Mouse (Mus musculus) splenic B cell, adult 2 months (primary cell): ENCODE measurements around the gene Ghrh.

Experiments
- DNase-seq: peaks from one replicate; pipeline ENCODE4 v3.0.0-alpha.2; 2011; ENCODE audit warnings: low read depth, low spot score
- H3K27me3 ChIP-seq: 2 replicates; pipeline ENCODE4 v1.6.1; 2012; ENCODE audit warnings: mild to moderate bottlenecking, low read length, moderate library complexity, mixed read lengths; ENCODE audit not compliant: control insufficient read depth, poor library complexity, insufficient read depth, severe bottlenecking
- H3K36me3 ChIP-seq: 2 replicates; pipeline ENCODE4 v1.6.1; 2012; ENCODE audit warnings: mild to moderate bottlenecking, low read length, moderate library complexity, mixed read lengths; ENCODE audit not compliant: control insufficient read depth, poor library complexity, insufficient read depth, severe bottlenecking

Gene Ghrh

DNA sequence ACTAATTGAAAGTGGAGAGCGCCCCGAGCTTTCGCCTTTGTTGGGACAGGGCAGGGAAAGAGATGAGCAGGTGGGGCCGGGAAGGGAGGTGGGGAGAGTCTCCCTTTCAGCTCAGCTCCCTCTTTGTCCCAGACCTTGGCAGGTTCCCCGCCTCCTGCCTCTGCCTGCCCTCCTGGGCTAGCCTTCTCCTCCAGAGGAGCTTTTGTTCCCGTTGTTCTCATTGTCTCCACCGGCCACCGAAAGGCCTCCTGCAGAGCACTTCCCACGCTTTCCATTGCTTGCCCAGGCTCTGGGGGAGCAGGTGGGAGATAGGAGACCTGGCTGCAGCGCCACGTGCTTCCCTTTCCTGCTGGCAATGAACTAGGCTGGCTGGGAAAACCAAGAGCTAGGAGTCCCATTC, 18.7 kb downstream of the Ghrh start:
- no peaks in the 10 kb centered on the region for H3K27me3 ChIP-seq
- 0 out of 2 replicates have a peak, but pooled peaks cover 7% of the 10 kb centered on the region for H3K36me3 ChIP-seq
- DNase-seq = no peak

DNA sequence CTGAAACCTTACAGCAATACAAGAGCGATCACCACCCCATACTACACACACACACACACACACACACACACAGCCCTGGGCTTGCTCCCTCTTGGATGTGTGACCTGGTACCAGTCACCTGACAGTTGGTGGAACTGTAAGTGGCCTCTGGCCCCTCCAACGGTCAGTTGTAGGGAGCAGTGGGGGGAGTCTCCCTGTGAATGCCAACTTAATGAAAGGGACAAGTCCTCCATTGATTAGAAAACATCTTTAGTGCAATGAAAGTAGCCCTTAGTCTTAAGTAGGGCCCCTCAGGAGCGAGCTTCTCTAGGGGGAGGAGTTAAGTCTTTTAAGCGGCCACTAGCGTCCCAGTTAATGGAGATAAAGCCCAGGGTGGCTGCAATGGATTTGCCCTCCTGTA, 19.2 kb downstream of the Ghrh start:
- Histone ChIP-seq H3K27me3 (no peaks in the 10 kb centered on the region), H3K36me3 (0 out of 2 replicates have a peak, but pooled peaks cover 7% of the 10 kb centered on the region)
- no peak for DNase-seq

DNA sequence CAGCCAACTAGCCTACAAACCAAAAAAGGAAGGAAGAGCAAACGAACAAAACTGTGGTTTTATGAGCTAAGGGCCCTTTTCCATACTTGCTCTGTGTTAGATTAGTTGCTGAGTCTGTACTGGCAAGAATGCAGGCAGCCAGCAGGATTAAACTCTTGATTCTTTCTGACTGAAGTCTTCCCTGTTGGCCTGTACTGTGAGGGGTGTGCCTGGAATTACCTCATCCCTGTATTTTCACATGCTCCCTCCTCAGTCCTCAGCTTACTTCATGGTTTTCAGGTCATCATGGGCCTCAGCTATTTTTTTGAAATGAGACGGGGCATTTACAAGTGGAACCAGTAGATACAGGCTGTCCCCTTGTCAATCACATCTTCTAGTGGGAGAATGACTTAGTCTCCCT, 22.1 kb downstream of the Ghrh start:
- peaks cover 18% of the 10 kb centered on the region for H3K36me3 ChIP-seq
- DNase-seq = no peak
- no peaks in the 10 kb centered on the region for H3K27me3 ChIP-seq

DNA sequence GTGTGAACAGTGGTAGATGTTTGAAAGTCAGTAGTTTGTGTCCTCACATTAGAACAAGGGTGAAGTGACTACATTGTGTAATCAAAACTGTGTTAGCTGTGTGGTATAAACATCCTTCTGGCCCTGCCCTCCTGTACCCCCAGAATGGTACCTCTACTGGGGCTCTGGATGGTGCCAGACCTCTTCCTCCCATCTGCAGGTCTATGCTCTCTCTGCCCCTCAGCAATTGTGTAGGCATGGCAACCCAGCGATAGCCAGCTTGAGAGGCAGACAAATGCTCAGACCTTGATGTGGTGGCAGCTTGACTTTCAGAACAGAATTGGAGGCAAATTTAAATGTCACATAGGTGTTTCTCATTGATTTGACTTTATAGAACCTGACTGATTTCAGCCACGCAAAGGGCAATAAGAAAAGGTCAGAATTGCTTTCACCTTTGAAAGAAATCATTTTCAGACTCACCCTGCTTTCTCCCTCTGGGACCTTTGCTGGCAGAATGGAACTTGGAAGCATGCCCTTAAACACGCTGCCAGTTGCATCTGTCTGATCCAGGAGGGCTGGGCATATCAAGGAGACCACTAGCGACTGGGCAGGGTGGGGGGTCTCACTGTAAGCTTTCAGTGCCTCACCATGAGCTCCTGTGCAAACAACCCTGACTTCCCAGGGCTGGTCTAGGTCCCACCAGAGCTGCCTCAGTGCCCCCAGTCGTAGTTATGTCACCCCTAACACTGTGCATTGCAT, 25.1 kb downstream of the Ghrh start:
- no peak for DNase-seq
- Histone ChIP-seq H3K36me3 (peaks cover 27% of the 10 kb centered on the region), H3K27me3 (no peaks in the 10 kb centered on the region)

DNA sequence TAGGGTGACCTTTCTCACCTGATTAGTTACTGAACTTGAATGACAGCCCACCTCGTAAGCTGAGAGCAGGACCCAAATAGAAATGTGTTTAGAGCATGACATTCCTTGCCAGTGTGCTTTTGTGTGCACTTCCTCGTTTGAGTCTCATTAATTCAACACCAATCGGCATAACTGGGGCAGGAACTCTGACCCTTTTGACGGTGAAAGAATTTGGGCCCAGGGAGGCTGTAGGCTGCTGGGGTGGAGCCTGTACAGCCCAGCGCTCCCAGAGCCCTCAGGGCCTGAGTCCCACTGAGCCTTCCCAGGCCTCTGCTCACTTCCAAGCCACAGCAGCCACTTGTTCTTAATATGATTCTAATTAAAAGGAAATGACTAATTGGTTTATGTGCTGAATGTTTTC, 26.4 kb downstream of the Ghrh start:
- peaks cover 23% of the 10 kb centered on the region for H3K36me3 ChIP-seq
- DNase-seq = no peak
- H3K27me3 ChIP-seq = no peaks in the 10 kb centered on the region

DNA sequence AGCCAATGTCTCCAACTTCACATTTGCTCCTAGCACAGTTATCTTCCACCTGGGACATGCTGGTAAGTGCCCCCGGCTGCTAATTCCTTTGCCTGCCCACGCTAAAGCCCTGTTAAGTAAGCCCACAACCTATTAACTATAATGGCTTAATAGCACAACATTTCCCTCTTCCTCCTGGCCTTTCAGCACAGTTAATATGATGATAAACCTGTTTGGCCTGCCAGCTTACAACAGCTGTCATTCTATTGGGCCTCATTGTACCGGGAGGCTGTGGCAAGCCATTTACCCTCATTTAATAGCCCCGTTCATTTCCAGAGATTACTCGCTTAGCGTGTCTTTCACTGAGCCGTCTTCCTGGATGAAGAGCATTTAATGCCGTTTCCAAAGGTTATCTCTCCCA, 27.2 kb downstream of the Ghrh start:
- no peak for DNase-seq
- Histone ChIP-seq H3K27me3 (no peaks in the 10 kb centered on the region), H3K36me3 (peaks cover 23% of the 10 kb centered on the region)

DNA sequence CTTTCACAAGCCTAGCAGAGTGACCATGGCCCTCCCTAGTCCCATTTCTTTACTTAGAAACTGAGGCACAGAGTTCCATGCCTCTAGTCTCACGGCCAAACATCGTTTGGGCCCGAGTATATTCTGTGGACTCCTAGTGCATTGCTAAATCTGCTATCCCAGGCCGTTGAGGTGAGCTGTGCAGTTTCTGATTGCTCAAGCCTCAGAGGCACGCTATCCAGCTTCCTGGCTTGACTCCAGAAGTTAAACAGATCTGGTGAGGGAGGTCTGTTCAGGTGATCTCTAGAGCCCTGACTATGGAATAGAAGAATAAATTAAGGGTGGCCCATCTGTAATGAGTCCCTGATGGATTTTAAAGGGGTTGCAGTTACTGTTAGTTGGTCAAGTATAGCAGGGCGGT, 30.1 kb downstream of the Ghrh start:
- H3K27me3 ChIP-seq = no peaks in the 10 kb centered on the region
- DNase-seq = no peak
- H3K36me3 ChIP-seq = peaks cover 19% of the 10 kb centered on the region

DNA sequence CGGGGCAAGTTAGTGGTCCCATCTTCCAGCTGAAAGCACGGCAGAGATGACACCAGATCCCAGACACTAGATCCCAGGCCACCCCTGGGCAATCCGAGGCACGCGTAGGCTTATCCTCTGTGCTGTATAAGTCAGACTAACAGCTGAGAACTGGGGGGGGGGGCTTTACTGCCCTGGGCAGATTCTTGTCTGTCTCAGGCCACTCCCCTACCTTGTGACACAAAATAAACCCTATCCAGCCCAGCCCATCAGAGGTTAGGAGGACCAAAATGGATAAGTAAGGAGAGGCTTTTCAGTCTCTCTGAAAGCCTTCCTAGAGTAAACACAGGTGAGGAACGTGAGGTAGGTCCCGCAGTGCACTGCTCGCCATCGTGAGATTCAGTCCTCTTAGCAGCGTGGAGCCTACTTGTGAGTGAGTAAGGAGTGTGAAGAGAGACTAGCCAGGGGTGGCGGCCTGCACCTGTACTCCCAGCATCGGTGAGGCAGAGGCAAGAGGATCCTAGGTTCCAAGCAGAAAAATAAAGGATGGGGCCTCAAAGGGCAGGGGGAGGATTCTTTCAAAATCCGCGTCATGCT, 30.9 kb downstream of the Ghrh start:
- DNase-seq = no peak
- no peaks in the 10 kb centered on the region for H3K27me3 ChIP-seq

DNA sequence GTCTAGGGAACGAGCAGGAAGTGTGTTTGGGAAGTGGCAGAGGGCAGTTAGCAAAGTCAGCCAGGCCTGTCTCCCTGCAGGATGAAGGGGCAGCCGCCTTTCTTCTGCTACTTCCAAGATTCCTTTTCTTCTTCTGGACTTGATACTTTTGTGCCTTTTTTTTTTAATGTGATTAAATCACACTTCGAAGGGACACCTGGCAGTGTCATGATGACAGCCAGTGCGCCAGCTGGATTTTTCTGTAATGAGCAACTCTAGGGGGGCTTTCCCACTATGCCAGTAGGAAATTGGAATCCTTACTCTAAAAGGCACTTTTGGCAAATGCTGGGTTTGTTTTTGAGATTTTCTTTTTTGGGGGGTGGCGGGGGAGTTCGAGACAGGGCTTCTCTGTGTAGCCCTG, 31.8 kb downstream of the Ghrh start:
- Histone ChIP-seq H3K27me3 (no peaks in the 10 kb centered on the region), H3K36me3 (peaks cover 16% of the 10 kb centered on the region)
- no peak for DNase-seq

More for the DNA sequence above, 30.9 kb downstream of the Ghrh start:
- peaks cover 18% of the 10 kb centered on the region for H3K36me3 ChIP-seq

DNA sequence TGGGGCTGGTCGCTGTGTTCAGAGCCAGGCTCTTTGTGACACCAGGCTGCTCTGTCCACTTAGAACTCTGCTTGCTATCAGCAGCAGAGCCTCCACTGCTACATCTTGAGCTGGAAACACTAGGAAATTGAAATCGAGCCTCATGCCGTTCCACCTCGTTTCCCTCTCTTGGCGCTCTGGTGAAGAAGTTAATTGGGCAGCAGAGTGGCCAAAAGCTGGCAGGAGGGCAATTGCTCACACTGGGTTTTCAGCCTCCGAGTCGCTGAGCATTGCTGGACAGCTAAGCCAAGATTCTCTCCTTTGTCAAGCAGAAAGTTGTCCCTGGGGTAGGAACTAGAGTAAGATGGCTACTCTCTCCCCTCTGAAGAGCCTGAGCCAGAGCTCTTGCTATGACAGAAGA, 33.0 kb downstream of the Ghrh start:
- H3K36me3 ChIP-seq = peaks cover 11% of the 10 kb centered on the region
- DNase-seq = no peak
- no peaks in the 10 kb centered on the region for H3K27me3 ChIP-seq

DNA sequence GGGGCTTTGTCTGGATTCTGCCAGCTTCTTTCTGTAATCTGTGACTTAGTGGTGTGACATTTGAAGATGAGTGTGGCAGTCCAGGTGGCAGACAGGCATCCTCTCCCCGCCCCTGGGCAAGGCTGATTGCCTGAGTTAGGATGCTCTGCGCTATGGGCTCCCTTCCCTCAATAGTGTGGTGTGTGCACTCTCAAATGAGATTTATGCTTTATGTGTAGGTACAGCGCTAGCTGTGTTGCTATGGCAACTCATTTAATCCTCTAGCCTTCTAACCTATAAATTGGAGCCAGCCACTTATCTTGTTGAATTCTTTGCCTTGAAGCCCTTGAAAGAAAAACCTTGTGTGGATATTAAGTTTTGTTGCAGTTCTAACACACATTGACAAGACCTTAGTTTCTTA, 33.6 kb downstream of the Ghrh start:
- H3K36me3 ChIP-seq = peaks cover 13% of the 10 kb centered on the region
- no peak for DNase-seq
- no peaks in the 10 kb centered on the region for H3K27me3 ChIP-seq

DNA sequence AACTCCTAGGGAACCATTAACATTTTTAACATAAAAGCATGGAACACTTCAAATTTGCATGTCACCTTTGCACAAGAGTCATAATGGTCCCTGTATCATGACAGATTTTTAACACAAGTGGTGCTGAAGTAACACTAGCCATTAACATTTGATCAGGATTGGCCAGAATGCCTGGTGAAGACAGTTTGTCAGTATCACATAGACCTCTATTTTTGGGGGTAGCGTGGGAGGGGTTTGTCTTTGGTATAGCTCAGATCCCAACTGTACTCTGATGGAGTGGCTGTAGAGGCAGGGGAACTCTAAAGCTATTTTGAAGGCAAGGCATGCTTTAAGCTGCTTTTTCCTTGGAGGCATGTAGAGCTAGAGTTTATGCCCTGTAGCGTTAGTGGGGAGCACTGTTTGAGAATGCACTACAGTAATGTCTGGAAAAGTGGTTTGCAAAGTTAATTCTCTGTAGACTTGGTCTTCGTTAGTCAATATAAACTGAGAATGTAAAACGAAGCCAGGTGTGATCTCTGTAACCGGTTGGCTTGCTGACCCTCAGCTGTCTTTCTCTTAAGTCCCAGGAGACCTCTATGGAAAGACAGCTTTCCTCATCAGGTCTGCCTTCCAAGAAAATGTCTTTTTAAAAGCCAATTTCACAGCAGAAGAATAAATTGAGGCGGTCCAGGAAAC, 36.2 kb downstream of the Ghrh start:
- DNase-seq = no peak
- H3K27me3 ChIP-seq = no peaks in the 10 kb centered on the region
- H3K36me3 ChIP-seq = peaks cover 4% of the 10 kb centered on the region

DNA sequence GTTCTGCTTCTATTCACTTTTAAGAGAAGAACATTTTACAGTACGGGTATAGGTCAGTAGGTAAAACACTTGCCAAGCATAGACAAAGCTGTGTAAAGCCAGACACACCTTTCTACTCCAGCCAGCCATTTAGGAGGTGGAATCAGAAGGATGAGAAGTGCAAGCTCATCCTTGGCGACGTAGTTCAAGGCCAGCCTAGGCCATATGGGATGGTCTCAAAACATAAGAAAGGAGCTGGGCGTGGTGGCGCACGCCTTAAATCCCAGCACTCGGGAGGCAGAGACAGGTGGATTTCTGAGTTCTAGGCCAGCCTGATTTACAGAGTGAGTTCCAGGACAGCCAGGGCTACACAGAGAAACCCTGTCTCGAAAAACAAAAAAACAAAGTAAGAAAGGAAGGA, 37.7 kb downstream of the Ghrh start:
- Histone ChIP-seq H3K36me3 (peaks cover 4% of the 10 kb centered on the region), H3K27me3 (no peaks in the 10 kb centered on the region)
- no peak for DNase-seq

DNA sequence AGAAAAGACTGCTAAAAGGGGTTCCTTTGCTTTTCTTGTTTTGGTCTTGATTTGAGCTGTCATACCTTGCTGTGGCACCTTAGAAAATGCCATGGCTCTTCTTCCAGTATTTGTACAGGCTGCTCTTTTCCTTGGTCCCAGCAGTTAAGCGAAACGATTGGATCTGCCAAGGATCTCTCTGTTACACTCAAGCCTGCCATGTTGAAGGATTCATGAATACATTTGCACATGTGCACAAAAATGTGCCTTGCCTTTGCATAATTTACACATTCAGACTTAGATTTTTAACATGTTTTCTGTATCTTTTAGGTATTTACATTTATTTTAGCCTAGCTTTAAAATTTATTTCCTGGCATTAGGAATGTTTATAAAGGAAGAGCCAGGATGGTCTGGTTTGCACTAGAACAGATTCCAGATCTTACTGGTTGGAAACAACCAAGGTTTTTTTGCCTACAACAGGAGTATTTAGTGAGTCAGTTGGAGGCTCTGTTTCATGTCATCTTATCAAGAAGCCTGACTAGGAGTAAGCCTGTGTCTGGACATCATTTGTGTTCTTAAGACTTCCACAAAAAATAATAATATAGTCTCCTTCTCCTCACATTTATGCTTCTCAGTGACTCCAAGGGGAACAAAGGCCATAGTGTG, 38.9 kb downstream of the Ghrh start:
- no peaks in the 10 kb centered on the region for H3K27me3 ChIP-seq
- H3K36me3 ChIP-seq = peaks cover 5% of the 10 kb centered on the region
- no peak for DNase-seq

DNA sequence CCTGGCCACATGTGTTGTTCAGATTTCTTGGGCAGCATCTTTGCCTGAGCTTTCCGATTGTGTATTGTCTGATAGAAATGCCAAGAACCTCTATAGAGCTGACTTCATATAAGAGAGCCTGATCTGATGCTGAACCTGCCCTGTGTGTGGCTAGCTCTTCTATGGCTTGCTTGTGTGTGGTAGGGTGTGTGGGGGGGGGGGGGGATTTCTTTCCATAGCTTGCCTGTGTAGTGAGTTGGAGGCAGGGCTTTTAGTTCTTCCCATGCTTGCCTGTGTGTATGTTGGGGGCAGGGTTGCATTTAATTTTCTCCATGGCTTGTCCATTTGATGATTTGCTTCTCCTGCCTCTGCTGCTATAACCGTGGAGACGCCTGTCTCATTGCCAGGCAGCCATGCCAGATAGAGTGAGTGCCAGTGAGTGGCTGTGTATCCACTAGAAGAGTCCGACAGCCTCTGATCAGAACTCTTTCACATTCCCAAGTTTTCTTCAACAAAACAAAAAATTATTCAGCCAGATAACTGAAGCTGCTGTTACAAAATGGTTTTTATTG, 39.5 kb downstream of the Ghrh start:
- no peak for DNase-seq
- Histone ChIP-seq H3K27me3 (no peaks in the 10 kb centered on the region), H3K36me3 (peaks cover 4% of the 10 kb centered on the region)
